Mouse (Mus musculus) liver, embryonic 14.5 days (tissue): ENCODE measurements at regions not wholly inside any gene's neighbourhood (a gene's known extent, or its start where the extent isn't known, plus 50 kb on each side); places are given as distances from the start of the nearest gene placed in this dataset.

Experiments used
- CTCF ChIP-seq: IDR thresholded peaks from 2 replicates; pipeline ENCODE4 v1.5.1; 2016; ENCODE audit warnings: antibody characterized with exemption, low read depth, control low read depth
- EP300 ChIP-seq: IDR thresholded peaks from 2 replicates; pipeline ENCODE4 v1.6.1; 2016; ENCODE audit warnings: antibody characterized with exemption, low read depth

GRCm38 (mm10) chr3:70418273-70418672, 410.9 kb downstream of the Otol1 start:
- TF ChIP-seq CTCF: no peak
- no peak for TF ChIP-seq EP300
